In genomic region chr6:80662729-80663128, GRCm38 (mm10) we compare ENCODE assay signal across 14 mouse cellular contexts.
"Had no signal": no experiment of that assay in that cellular context is flagged by ENCODE, and none has a peak within 500 bp of the region (broad histone marks: within the 10 kb centered on the region; RNA-seq: fewer than 3 reads in every experiment).

No protein-coding gene starts in this region.

- ATAC-seq: hindbrain, postnatal 0 days; inflammation-experienced regulatory T-cells, adult 6 months; intestine, embryonic 16.5 days; liver, embryonic 12.5 days had no signal

- DNase-seq: kidney, adult 18-20 months; kidney, adult 9 months; kidney, postnatal 14 days; kidney, postnatal 4 days; liver; lung, adult 18-20 months; lung, postnatal 10 days; lung, postnatal 36 days; midbrain, embryonic 14.5 days; thymus, postnatal 25 days had no signal
